ENCODE assay signal across 8 mouse cellular contexts in genomic region chr4:81178782-81179135, GRCm38 (mm10).
DNase-seq lines count a peak whose midpoint lies in the region; ATAC-seq and TF ChIP-seq lines count a peak whose summit lies in the region.

No protein-coding gene starts in this region.

- H3K36me3 ChIP-seq in megakaryocyte, embryonic 14.5 days (replicated peaks; ENCODE audit: low read length) = no peaks in the 10 kb centered on the region

- no peaks in the 10 kb centered on the region for H3K27me3 ChIP-seq in megakaryocyte, embryonic 14.5 days (replicated peaks)

- H3K4me3 ChIP-seq in left cerebral cortex, adult 2 months = no peak overlapping the region
- peak overlapping the region; percentile 18 for H3K4me3 ChIP-seq in megakaryocyte, embryonic 14.5 days (replicated peaks)

- peaks cover 7% of the 10 kb centered on the region for H3K4me1 ChIP-seq in megakaryocyte, embryonic 14.5 days

- DNase-seq in adrenal gland, adult 18-20 months (ENCODE audit: low spot score in 2 of 2) = peak; percentile 84
- peak; percentile 90 for DNase-seq in gastrocnemius, postnatal 10 days
- DNase-seq in hindlimb bud, embryonic 11.5 days (ENCODE audit: extremely low spot score, low read depth, low spot score) = peak; percentile 70
- peak; percentile 87 to 89 for DNase-seq in left cerebral cortex, adult 2 months (ENCODE audit: extremely low spot score in 1 of 2, low spot score in 2 of 2)
- peak; percentile 76 to 80 for DNase-seq in right cerebral cortex, postnatal 36 days (ENCODE audit: low spot score in 2 of 2)

- ATAC-seq in common myeloid progenitor, adult 5-6 weeks (replicated peaks; ENCODE audit: low read depth, poor library complexity, severe bottlenecking) = peak; percentile 98
- ATAC-seq in inflammation-experienced regulatory T-cells, adult 6 months = no peak

- H3K27ac ChIP-seq in left cerebral cortex, adult 2 months = no peak overlapping the region

- TF ChIP-seq CTCF in left cerebral cortex, adult 2 months (IDR thresholded peaks at IDR 0.05) = peak; percentile 98

- H3K9me3 ChIP-seq in megakaryocyte, embryonic 14.5 days = no peaks in the 10 kb centered on the region

- intact Hi-C loops in left cerebral cortex, adult 2 months (cut with DNase I) = loop anchor here (1.0 to 10.0 kb wide), 6 partner anchors 74 to 1756 kb away; no protein-coding TSS in a partner anchor
